Mouse (Mus musculus) lung, postnatal 4 days (tissue): ENCODE results near the gene Gm42906.
A peak's percentile ranks its signal among the peaks of the same experiment; 100 is the strongest.

ENCODE experiments used
- DNase-seq, 2 experiments: peaks; one replicate each; pipeline ENCODE4 v3.0.0; 2021

The Gm42906 gene

GRCm38 (mm10) chr5:151293591-151293990 lies 134.4 kb downstream of the Gm42906 start:
- no peak for DNase-seq

GRCm38 (mm10) chr5:151292310-151292709 lies 135.7 kb downstream of the Gm42906 start:
- peak in 1 of 2 experiments; percentile 32 for DNase-seq

GRCm38 (mm10) chr5:151286331-151286730 lies 141.6 kb downstream of the Gm42906 start:
- DNase-seq = no peak

- DNase-seq = no peak
Observed at GRCm38 (mm10) chr5:151279531-151279930, 148.4 kb downstream of the Gm42906 start.

GRCm38 (mm10) chr5:151277927-151278326 lies 150.0 kb downstream of the Gm42906 start:
- DNase-seq = no peak

GRCm38 (mm10) chr5:151275986-151276385 lies 152.0 kb downstream of the Gm42906 start:
- no peak for DNase-seq

GRCm38 (mm10) chr5:151274265-151274664 lies 153.7 kb downstream of the Gm42906 start:
- DNase-seq = no peak

- no peak for DNase-seq
Observed at GRCm38 (mm10) chr5:151270815-151271214, 157.1 kb downstream of the Gm42906 start.

- no peak for DNase-seq
Observed at GRCm38 (mm10) chr5:151266896-151267634, 160.9 kb downstream of the Gm42906 start.

- no peak for DNase-seq
Observed at GRCm38 (mm10) chr5:151261558-151261957, 166.4 kb downstream of the Gm42906 start.

GRCm38 (mm10) chr5:151252213-151252612 lies 175.8 kb downstream of the Gm42906 start:
- peak in 1 of 2 experiments; percentile 20 for DNase-seq

GRCm38 (mm10) chr5:151251656-151252055 lies 176.3 kb downstream of the Gm42906 start:
- DNase-seq = no peak

- no peak for DNase-seq
Observed at GRCm38 (mm10) chr5:151248671-151249620, 179.0 kb downstream of the Gm42906 start.

- no peak for DNase-seq
Observed at GRCm38 (mm10) chr5:151248084-151248483, 179.9 kb downstream of the Gm42906 start.

GRCm38 (mm10) chr5:151247115-151247875 lies 180.7 kb downstream of the Gm42906 start:
- DNase-seq = peak in 1 of 2 experiments; percentile 19

- no peak for DNase-seq
Observed at GRCm38 (mm10) chr5:151246287-151246686, 181.7 kb downstream of the Gm42906 start.

GRCm38 (mm10) chr5:151245571-151245970 lies 182.4 kb downstream of the Gm42906 start:
- DNase-seq = no peak

- no peak for DNase-seq
Observed at GRCm38 (mm10) chr5:151238730-151239129, 189.2 kb downstream of the Gm42906 start.

GRCm38 (mm10) chr5:151236411-151236810 lies 191.6 kb downstream of the Gm42906 start:
- DNase-seq = no peak

- peak; percentile 59 to 67 for DNase-seq
Observed at GRCm38 (mm10) chr5:151233400-151234031, 194.4 kb downstream of the Gm42906 start, which contains the start of gene Stard13. Stard13 (minus strand) TSS chr5:151233836.

- DNase-seq = no peak
Observed at GRCm38 (mm10) chr5:151232576-151233299, 195.2 kb downstream of the Gm42906 start.

GRCm38 (mm10) chr5:151231861-151232260 lies 196.1 kb downstream of the Gm42906 start:
- no peak for DNase-seq
